Comparison of ENCODE assay signal across 18 mouse cellular contexts in genomic region chr17:9921326-9921725, GRCm38 (mm10).
DNase-seq lines count a peak whose midpoint lies in the region; ATAC-seq and TF ChIP-seq lines count a peak whose summit lies in the region.
"Had no signal": no experiment of that assay in that cellular context is flagged by ENCODE, and none has a peak within 500 bp of the region (broad histone marks: within the 10 kb centered on the region; RNA-seq: fewer than 3 reads in every experiment).

No protein-coding gene starts in this region.

- H3K27me3 ChIP-seq in liver, postnatal 0 days (ENCODE audit: insufficient read depth, low read length): no peaks in the 10 kb centered on the region
- no peaks in the 10 kb centered on the region for H3K27me3 ChIP-seq in lung, embryonic 16.5 days (ENCODE audit: control insufficient read depth, insufficient read depth, low read depth, low read length)
- H3K27me3 ChIP-seq: heart, embryonic 15.5 days; liver, embryonic 15.5 days had no signal

- DNase-seq in gastrocnemius, adult 2 months: no peak
- DNase-seq in gastrocnemius, postnatal 14 days: no peak
- DNase-seq in liver, postnatal 0 days: no peak
- DNase-seq in liver: no peak
- DNase-seq in naive thymus-derived CD4-positive, alpha-beta T cell, adult 2 months (ENCODE audit: low read depth): peak; percentile 10
- DNase-seq in MN1 (ENCODE audit: low spot score): no peak
- DNase-seq in embryo, embryonic 11 days: no peak
- DNase-seq: cerebellum, postnatal 25 days; gastrocnemius, postnatal 10 days; layer of hippocampus, postnatal 36 days had no signal

- H3K4me3 ChIP-seq in gastrocnemius, adult 2 months: no peak overlapping the region
- H3K4me3 ChIP-seq in liver, postnatal 0 days (ENCODE audit: low read depth, low read length): no peak overlapping the region
- no peak overlapping the region for H3K4me3 ChIP-seq in lung, embryonic 16.5 days (ENCODE audit: low read length)
- H3K4me3 ChIP-seq: heart, embryonic 15.5 days; limb, embryonic 10.5 days; liver, embryonic 15.5 days had no signal

- H3K9ac ChIP-seq in liver, postnatal 0 days (replicated peaks): no peak overlapping the region
- no peak overlapping the region for H3K9ac ChIP-seq in lung, embryonic 16.5 days (ENCODE audit: low read length)
- H3K9ac ChIP-seq: heart, embryonic 15.5 days; hindbrain, embryonic 14.5 days; liver, embryonic 15.5 days had no signal

- no peak for TF ChIP-seq EP300 in liver, postnatal 0 days (IDR thresholded peaks at IDR 0.05; ENCODE audit: low read depth)

- ATAC-seq in liver, postnatal 0 days: peak; percentile 23; the same call in 1 of the 2 replicates
- 0 out of 2 replicates have a peak, but pooled peaks have one; percentile 17 for ATAC-seq in lung, embryonic 16.5 days (ENCODE audit: low read depth)
- ATAC-seq: intestine, postnatal 0 days; Patski had no signal

- H3K4me2 ChIP-seq in liver, postnatal 0 days (ENCODE audit: low read depth, low read length): no peak overlapping the region
- no peak overlapping the region for H3K4me2 ChIP-seq in lung, embryonic 16.5 days (ENCODE audit: low read depth, low read length)
- H3K4me2 ChIP-seq: heart, embryonic 15.5 days; hindbrain, embryonic 14.5 days; liver, embryonic 15.5 days; midbrain, embryonic 11.5 days had no signal

- H3K4me1 ChIP-seq in liver, postnatal 0 days (ENCODE audit: insufficient read depth): no peaks in the 10 kb centered on the region
- peaks cover 3% of the 10 kb centered on the region; the same call in 1 of the 2 replicates for H3K4me1 ChIP-seq in lung, embryonic 16.5 days (replicated peaks; ENCODE audit: control insufficient read depth, insufficient read depth, low read length)
- H3K4me1 ChIP-seq: heart, embryonic 15.5 days; limb, embryonic 10.5 days; liver, embryonic 15.5 days had no signal

- H3K36me3 ChIP-seq in liver, postnatal 0 days (replicated peaks; ENCODE audit: insufficient read depth, low read length): no peaks in the 10 kb centered on the region
- no peaks in the 10 kb centered on the region for H3K36me3 ChIP-seq in lung, embryonic 16.5 days (ENCODE audit: control insufficient read depth, insufficient read depth, low read length)
- H3K36me3 ChIP-seq: heart, embryonic 15.5 days; limb, embryonic 10.5 days; liver, embryonic 15.5 days had no signal

- no peak for TF ChIP-seq CTCF in gastrocnemius, adult 2 months (IDR thresholded peaks at IDR 0.05)
- TF ChIP-seq CTCF in liver, postnatal 0 days (IDR thresholded peaks at IDR 0.05; ENCODE audit: low read depth): no peak

- intact Hi-C loops in gastrocnemius, adult 2 months (cut with DNase I): no loop called here
- intact Hi-C loops in gastrocnemius, postnatal 14 days (cut with DNase I; ENCODE audit: low total_unique reads): no loop called here

- H3K9me3 ChIP-seq in liver, postnatal 0 days (ENCODE audit: low read length): peaks cover 5% of the 10 kb centered on the region; the same call in 1 of the 2 replicates
- H3K9me3 ChIP-seq in lung, embryonic 16.5 days (ENCODE audit: control insufficient read depth, low read length): peaks cover 4% of the 10 kb centered on the region; the same call in 1 of the 2 replicates
- H3K9me3 ChIP-seq: heart, embryonic 15.5 days; limb, embryonic 10.5 days had no signal

- peak overlapping the region; percentile 12; the same call in 1 of the 2 replicates for H3K27ac ChIP-seq in gastrocnemius, adult 2 months
- H3K27ac ChIP-seq in liver, postnatal 0 days (ENCODE audit: low read depth): no peak overlapping the region
- no peak overlapping the region for H3K27ac ChIP-seq in lung, embryonic 16.5 days (ENCODE audit: low read length)
- H3K27ac ChIP-seq: heart, embryonic 15.5 days; hindbrain, embryonic 14.5 days; limb, embryonic 10.5 days; liver, embryonic 15.5 days had no signal

- WGBS in liver, postnatal 0 days (ENCODE audit: insufficient replicate concordance): 45% methylated on average over 2 of the region's 2 CpGs
- WGBS in lung, embryonic 16.5 days: 66% methylated on average over 2 of the region's 2 CpGs
